Mouse (Mus musculus) hematopoietic stem cell, adult 5-6 weeks (primary cell): ENCODE measurements around the gene Gm27029. TPM values are rescaled to one million over a fixed set of nuclear protein-coding genes. Genes with fewer than 3 reads are reported as not detected.
A peak's percentile ranks its signal among the peaks of the same experiment; 100 is the strongest.
"Not testable (repeated sequence)": the region's sequence is repeated elsewhere in the genome, so short reads cannot be mapped to it uniquely, and the experiment has no call there.

Experiments used
- ATAC-seq, 2 experiments: fragments of 125-278 bp in 1 of 2; replicated peaks in 1 of 2; 2 replicates each; pipeline ENCODE4 v1.8.0; 2016 to 2017; ENCODE audit warnings: inconsistent platforms in 2 of 2, mild to moderate bottlenecking in 2 of 2, moderate number of reproducible peaks in 2 of 2, low read depth in 1 of 2, moderate TSS enrichment in 1 of 2; ENCODE audit not compliant: low FRiP score in 2 of 2, poor library complexity in 2 of 2, severe bottlenecking in 2 of 2, insufficient read depth in 1 of 2, low TSS enrichment in 1 of 2
- total RNA-seq: library from RNA; stranded (forward); fragments of 172-1452, 232-1000 nt; gene quantifications from 2 replicates; pipeline ENCODE4 v1.2.3, GENCODE M21; 2017

Gene Gm27029
- total RNA-seq, 1 experiment from 2014 or later: not detected

- ATAC-seq: not testable (repeated sequence)
Measured at GRCm38 (mm10) chr11:101441450-101442126, 17.0 kb upstream of the Gm27029 start.

- ATAC-seq: not testable (repeated sequence)
Measured at GRCm38 (mm10) chr11:101438006-101438405, 13.4 kb upstream of the Gm27029 start.

DNA sequence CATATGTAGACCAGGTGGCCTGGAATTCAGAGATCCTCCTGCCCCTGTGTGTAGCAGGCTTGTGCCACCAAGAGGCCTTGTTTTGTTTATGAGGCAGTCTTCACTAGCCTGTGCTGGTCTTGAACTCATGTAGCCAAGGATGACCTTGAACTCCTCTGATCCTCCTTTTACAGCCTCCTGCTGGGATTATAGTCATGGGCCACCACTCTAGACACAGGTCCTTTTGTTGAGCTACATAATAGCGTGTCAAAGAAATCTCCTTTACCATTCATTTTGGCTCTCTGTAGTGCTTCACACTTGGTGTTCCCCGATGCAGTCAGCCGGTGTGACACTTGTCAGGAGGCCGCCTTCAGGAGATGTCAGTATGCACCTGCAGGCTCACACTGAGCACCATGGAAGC, 12.3 kb upstream of the Gm27029 start:
- ATAC-seq: no peak

DNA sequence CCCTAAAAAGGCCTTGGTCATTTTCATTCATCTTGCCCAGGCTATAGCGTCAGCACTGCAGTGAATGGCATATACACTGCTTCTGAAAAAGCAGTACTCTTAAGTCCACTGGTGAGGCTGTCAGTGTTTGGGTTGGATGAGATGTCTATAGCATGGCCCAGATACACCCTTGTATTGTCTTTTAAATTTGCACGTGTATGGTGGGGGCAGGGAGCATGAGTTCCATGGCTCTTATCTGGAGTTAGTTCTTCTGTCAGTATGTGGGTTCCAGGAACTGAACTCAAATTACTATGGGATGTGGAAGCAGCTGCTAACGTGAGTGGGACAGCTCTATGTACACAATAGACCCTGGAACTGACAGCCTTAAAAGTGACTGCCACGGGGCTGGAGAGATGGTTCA, 11.2 kb upstream of the Gm27029 start:
- ATAC-seq: no peak

- ATAC-seq: no peak
Measured at GRCm38 (mm10) chr11:101433396-101433795, 8.8 kb upstream of the Gm27029 start.

- ATAC-seq: no peak
Measured at GRCm38 (mm10) chr11:101431327-101431726, 6.7 kb upstream of the Gm27029 start.

- ATAC-seq: no peak
Measured at GRCm38 (mm10) chr11:101426165-101426564, 1.6 kb upstream of the Gm27029 start.

DNA sequence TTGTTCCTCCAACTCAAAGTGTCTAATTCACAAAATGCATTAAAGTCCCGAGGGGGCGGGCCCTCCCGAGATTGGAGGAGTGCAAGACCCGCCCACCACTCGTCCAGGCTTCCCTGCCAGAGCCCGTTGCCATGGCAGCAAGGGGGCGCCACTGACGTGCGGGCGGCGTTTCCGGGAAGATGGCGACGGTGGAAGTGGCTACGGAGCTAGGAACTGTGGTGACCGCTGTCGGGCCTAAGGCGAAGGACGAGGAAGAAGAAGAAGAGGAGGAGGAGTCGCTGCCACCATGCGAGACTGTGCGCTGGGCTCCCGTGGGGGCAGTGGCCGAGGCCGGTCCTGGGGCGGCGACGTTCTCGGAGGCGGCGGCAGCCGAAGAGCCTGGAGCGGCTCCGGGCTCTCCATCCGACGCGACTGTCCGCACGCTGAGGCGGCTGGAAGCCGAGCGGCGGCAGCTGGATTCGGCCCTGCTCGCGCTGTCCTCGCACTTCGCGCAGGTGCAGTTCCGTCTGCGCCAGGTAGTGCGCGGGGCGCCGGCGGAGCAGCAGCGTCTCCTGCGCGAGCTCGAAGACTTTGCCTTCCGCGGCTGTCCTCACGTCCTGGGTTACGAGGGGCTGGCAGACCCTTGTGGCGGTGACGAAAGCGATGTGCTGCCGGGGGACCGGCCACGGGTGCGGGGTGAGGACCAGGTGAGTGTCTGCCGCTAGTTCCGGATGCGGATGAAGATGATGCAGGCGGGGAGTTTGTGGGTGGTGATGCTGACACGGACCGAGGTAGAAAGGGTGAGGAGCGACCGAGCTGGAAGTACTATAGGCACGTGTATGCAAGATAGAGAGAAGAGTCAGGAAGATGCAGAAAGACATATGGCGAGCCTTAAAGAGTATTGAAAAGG, 573 bp upstream of the Gm27029 start, which contains the start of the genes Rundc1 and Ptges3l:
Gene Rundc1 (plus strand): TSS at position 161 of the 889 bp plus-strand sequence.
Gene Ptges3l (minus strand): TSS at position 409 of the 889 bp plus-strand sequence.
- peak; percentile 97 to 98 for ATAC-seq

GRCm38 (mm10) chr11:101420148-101420547, 4.4 kb downstream of the Gm27029 start:
- no peak for ATAC-seq

DNA sequence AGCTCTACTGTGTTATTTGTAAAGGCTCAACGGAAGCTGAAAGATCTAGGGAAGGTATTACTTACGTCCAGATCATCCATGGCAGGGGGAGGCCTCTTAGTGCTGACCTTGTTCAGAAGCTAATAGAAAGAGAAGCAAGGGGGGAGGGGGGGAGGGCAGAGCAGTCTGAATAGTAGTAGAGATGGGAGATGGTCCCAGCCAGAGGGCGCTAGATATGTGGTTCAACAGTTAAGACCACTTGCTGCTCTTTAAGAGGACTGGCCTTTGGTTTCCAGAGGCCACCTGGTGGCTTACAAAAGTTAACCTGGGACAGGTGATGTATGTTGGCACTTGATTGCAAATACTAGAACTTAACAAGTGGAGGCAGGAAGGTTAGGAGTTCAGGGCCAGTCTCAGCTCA, 5.0 kb downstream of the Gm27029 start:
- ATAC-seq: no peak

DNA sequence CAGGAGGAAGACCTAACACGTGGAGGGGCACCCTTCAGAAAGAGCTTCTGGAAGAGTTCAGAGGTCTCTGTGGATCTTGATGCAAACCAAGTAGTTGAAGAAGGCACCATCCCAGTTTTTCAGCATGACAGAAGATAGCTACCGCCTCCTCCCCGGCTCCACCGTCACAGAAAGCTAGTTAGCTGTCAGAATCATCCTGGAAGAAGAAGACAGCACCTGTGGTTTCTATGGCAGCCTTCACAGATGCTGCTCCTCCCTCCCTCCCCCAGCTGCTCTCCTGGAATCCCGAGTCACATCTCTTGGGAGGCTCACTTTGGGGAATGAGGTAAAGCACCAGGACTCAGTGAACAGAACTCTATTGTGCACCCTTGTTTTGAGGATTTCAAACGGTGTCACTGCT, 5.6 kb downstream of the Gm27029 start:
- ATAC-seq: no peak

GRCm38 (mm10) chr11:101417101-101417855, 7.3 kb downstream of the Gm27029 start, which contains the start of gene Aarsd1:
Gene Aarsd1, minus strand, starts transcription at chr11:101417615.
- ATAC-seq: peak; percentile 79 to 88

- ATAC-seq: peak in 1 of 2 experiments; percentile 39; a peak in 1 of 4 replicates
Measured at GRCm38 (mm10) chr11:101416433-101417100, 8.0 kb downstream of the Gm27029 start.

DNA sequence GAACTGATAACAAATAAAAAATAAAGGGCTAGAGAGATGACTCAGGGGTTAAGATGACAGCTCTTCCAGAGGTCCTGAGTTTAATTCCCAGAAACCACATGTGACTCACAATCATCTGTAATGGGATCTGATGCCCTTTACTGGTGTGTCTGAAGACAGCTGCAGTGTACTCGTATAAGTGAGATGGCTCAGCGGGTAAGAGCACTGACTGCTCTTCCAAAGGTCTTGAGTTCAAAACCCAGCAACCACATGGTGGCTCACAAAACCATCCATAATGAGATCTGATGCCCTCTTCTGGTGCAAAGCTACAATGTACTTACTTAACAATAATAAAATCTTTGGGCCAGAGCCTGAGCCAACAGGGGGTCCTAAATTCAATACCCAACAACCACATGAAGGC, 9.3 kb downstream of the Gm27029 start:
- ATAC-seq: no peak

DNA sequence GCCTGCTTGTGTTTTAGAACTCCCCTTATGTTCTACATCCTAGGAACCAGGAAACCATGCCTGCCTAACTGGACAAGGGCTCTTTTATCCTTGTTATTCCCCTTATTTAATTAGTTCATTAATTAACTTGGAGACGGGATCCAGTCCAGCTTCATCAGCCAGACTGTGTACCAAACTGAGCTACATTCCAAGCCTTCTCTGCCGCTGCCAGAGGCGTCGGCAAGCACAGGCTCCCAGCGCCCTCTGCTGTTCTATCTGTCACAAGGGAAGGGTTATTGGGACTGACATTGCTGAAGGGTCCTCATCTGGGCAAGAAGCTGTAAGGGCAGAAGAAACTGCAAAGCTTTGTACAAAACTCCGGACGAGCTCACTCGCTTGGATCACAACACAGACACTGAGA, 29.5 kb downstream of the Gm27029 start:
- ATAC-seq: peak; percentile 80 to 85

DNA sequence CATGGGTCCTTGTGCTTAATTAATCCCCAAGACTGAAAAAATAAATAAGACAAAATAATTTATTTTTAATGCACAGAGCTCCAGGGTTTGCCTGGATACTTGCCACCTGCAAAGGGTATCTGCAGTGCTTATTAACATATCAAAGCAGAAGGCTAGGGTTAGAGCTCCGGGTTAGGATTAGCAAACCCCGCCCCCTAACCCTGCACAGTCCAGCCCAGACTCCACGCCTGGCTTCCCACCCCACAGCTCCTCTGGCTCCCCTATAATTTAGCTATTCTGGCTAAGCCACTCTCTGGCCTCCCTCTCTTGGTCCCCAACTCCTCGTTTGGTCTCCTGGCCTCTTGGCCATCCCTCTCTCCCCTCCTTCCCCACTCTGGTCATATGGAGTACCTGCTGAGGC, 42.8 kb downstream of the Gm27029 start:
- ATAC-seq: no peak

- ATAC-seq: no peak
Measured at GRCm38 (mm10) chr11:101378926-101379325, 45.7 kb downstream of the Gm27029 start.
